Mouse (Mus musculus) cerebellum, adult 8-10 months (tissue): ENCODE results near the gene Zfp819.

Source experiments
- DNase-seq: peaks from one replicate; pipeline ENCODE4 v3.0.0; 2022

The Zfp819 gene

GRCm38 (mm10) chr7:43606896-43607742 is at the start of gene Zfp819:
Zfp819 (plus strand) TSS chr7:43607169.
- no peak for DNase-seq

GRCm38 (mm10) chr7:43562006-43562633 is 44.8 kb upstream of the Zfp819 start, which contains the start of gene Zfp658:
Zfp658 (plus strand) TSS chr7:43562256.
- DNase-seq = peak; percentile 76

- peak; percentile 31 for DNase-seq
These were observed 44.3 kb upstream of the Zfp819 start for GRCm38 (mm10) chr7:43562651-43563070.

- DNase-seq = no peak
These were observed 43.7 kb upstream of the Zfp819 start for GRCm38 (mm10) chr7:43563300-43563699.

- no peak for DNase-seq
These were observed 35.8 kb upstream of the Zfp819 start for GRCm38 (mm10) chr7:43571216-43571615.

- DNase-seq = peak; percentile 85
These were observed 27.4 kb upstream of the Zfp819 start, which contains the start of gene Zfp719 for GRCm38 (mm10) chr7:43579440-43580171. Zfp719 (plus strand) TSS chr7:43579610.

- no peak for DNase-seq
These were observed 26.4 kb upstream of the Zfp819 start for GRCm38 (mm10) chr7:43580526-43580925.

- DNase-seq = no peak
These were observed 22.2 kb upstream of the Zfp819 start for GRCm38 (mm10) chr7:43584790-43585189.

- no peak for DNase-seq
These were observed 5.1 kb upstream of the Zfp819 start for GRCm38 (mm10) chr7:43601884-43602283.

GRCm38 (mm10) chr7:43607743-43608287 is 846 bp downstream of the Zfp819 start:
- no peak for DNase-seq

GRCm38 (mm10) chr7:43608316-43608824 is 1.4 kb downstream of the Zfp819 start:
- no peak for DNase-seq

GRCm38 (mm10) chr7:43613816-43614551 is 7.0 kb downstream of the Zfp819 start:
- DNase-seq = no peak

GRCm38 (mm10) chr7:43622927-43623326 is 16.0 kb downstream of the Zfp819 start:
- no peak for DNase-seq

GRCm38 (mm10) chr7:43623819-43624218 is 16.9 kb downstream of the Zfp819 start:
- no peak for DNase-seq

GRCm38 (mm10) chr7:43625065-43625464 is 18.1 kb downstream of the Zfp819 start:
- no peak for DNase-seq

- no peak for DNase-seq
These were observed 18.9 kb downstream of the Zfp819 start for GRCm38 (mm10) chr7:43625794-43626422.

GRCm38 (mm10) chr7:43633940-43634339 is 27.0 kb downstream of the Zfp819 start:
- no peak for DNase-seq

- no peak for DNase-seq
These were observed 27.5 kb downstream of the Zfp819 start, which contains the start of gene Ceacam18 for GRCm38 (mm10) chr7:43634500-43634899. Ceacam18 (plus strand) TSS chr7:43634707.

- no peak for DNase-seq
These were observed 29.2 kb downstream of the Zfp819 start for GRCm38 (mm10) chr7:43636194-43636593.

- DNase-seq = no peak
These were observed 30.1 kb downstream of the Zfp819 start for GRCm38 (mm10) chr7:43637118-43637517.

- DNase-seq = no peak
These were observed 35.6 kb downstream of the Zfp819 start for GRCm38 (mm10) chr7:43642587-43642986.
